Mouse (Mus musculus) CD4-positive, CD25-positive, alpha-beta regulatory T cell, adult 2 months (primary cell): ENCODE measurements around the gene Ltc4s.

ENCODE experiments used
- DNase-seq: peaks from one replicate; pipeline ENCODE4 v3.0.0-alpha.2; 2012; ENCODE audit warnings: low read depth, low spot score

The Ltc4s gene

DNA sequence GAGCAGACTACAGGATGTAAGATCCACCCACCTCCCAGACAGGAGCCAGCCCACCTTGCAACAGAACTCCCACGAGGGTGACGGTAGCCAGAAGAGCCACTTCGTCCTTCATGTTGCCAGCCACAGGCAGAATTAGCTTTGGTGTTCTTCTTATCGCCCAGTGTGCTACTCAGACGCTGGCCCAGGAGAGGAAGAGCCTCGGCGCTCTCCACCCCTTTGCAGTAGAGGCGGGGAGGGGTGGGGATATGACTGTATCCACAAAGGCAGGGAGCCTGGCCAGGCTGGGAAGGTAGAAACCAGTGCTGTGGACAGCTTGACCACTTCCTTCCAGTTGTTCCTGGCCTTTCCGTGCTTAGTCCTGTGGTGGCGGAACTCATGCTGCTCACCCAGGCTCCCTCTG is at the start of gene Ltc4s:
Gene Ltc4s (minus strand): TSS at position 293 of the 400 bp plus-strand sequence.
- DNase-seq = no peak

DNA sequence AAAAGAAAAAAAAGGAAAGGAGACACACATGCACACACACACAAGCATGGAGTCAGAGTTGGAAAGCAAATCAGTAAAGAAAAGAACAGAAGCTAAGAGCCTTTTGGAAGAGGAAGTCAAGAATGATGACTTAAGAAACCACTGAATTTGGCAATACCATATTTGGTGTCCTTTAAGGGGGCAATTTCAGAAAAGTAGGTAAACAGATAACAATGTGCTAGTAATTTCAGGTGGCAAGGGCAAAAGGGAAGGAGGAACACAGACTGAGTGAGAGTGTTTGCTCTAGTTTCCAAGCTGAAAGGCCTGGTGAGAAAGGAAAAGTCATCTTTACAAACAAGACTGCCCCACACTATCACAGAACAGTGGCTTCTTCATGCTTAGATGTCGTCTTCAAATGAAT is 48.0 kb upstream of the Ltc4s start:
- no peak for DNase-seq

DNA sequence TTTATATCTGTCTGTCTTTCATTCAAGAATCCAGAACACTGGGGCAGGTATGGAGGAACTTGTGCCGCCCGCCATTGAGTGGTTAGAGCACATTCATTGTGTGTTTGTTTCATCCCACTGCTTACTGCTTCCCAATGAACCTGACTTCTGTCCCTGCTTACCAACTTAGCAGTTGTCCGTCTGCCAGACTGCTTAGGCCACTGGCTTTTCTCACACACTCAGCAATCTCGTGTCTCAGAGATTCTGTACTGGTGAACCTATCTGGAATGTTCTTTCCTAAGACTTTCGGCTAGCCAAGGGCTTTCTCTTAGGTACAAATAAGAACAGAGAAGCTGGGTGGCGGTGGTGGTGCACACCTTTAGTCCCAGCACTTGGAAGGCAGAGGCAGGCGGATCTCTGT is 47.3 kb upstream of the Ltc4s start:
- DNase-seq = no peak

DNA sequence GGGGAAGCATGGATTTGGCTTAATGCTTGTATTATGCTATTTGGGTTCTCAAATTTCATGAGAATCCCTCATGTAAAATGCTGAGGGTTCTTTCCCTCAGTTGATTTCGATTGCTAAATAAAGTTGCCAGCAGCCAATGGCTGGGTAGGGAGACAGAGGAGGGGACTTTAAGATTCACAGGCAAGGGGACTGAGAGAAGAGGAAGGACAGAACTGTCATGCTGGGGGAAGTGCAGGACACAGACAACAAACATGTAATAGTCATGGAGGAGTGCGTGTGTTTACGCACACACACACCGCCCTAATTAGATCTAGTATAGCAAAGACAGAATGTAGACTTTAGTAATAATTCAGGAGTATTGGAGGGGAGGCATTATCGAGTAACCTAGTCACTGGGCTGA is 46.8 kb upstream of the Ltc4s start:
- no peak for DNase-seq

DNA sequence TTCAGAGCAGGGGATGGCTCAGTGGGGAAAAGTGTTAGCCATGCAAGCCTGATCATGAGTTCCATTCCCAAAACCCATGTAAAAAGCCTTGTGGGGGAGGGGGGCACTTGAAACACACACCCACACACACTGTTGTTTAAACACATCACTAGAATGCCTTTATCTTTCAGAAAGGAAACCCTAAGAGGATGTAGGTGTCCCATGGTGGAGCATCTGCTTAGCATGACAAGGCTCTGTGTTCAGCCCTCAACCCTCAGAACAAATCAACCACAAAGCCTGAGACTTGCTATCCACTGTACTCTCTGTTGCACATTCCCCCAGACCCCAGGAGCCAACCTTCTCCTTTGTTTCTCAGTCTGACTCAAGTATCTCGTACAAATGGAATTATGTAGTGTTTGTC is 41.6 kb upstream of the Ltc4s start:
- no peak for DNase-seq

DNA sequence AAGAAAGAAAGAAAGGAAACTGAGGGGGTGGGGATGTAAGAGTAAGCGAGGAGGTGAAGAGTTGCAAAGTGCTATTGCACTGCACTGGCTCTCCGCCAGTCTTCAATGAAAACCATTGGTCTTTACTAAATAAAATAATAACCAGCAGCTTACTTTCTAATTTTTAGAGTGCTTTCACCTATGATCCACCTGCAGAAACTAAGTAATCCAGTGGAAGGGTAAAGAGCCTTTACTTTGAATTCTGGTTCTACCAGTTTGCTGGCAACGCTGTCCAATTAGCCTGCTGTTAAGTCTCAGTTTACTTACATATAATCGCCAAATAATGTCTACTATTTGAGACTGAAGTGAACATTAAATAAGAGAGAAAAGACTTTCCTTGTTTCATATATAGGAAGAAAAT is 40.6 kb upstream of the Ltc4s start:
- DNase-seq = no peak

DNA sequence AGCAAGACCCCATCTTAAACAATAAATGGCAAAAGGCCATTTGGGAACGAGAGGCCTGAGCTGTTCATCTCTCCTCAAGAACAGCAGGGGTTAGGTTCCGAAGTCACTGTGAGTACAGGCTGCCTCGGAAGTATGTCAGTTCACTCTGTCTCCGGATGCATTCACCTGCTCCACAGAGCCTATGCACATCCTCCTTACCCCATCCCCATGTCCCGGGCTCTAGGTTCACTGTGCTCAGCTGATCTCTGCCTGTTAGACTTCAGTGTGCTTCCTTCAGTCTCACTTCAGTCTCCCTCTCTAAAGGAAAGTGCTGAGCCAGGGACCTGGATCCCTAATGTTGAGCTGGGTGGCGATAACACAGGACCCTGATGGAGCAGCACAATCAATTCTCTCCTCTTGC is 39.3 kb upstream of the Ltc4s start:
- no peak for DNase-seq

DNA sequence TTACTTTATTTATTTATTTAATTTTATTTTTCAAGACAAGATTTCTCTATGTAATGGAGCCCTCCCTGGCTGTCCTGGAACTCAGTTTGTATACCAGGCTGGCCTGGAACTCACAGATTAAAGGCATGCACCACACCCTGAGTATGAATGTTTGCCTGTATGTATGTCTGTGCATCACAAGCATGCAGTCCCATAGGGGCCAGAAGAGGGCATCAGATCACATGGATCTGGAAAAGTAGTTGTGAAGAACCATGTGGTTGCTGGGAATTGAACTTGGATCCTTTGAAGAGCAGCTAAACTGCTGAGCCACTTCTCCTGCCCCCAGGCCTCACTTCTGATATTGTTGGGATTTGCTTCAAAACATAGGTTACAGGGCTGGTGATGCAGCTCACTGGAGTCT is 38.6 kb upstream of the Ltc4s start:
- no peak for DNase-seq

DNA sequence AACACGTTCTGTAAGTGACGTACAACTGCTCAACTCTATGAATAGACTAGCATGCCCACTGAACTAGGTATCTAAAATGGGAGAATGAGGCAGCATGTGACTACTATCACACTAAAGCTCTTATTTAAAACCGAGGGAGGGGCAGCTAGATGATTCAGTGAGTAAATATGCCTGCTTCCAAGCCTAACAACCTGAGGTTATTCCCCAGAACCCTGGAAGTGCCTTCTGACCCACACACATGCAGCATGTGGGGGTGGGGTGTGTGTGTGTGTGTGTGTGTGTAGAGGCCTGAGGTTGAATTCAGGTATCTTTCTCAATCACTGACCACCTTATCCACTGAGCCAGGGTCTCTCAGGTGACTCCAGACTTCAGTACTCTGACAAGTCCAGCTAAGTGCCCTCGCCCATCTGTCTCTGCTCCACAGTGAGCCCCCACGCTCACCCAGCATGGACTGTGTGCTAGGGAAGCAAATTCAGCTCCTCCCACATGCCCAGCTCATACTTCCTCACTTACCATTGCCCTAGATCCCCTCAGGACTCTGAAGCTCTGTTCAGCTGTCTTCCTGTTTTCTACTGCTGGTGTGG is 37.2 kb upstream of the Ltc4s start:
- DNase-seq = no peak

DNA sequence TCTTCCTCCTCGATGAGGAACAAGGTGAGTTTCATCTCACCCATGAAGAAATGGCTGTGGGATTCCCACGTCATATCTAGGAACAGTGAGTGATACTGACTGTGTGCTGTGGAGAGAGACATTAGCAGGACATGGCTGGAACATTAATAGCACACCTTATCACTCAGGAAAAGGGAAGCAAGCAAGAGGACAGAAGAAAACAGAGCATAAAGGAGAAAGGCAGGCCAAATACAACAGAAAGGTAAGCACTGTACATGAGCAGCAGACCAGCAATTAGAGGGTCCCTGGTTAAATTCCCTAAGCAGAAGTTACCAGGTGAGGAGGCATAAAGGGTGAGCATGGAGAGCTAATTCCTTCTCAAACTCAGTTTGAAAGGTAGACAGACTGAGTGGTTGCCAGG is 36.7 kb upstream of the Ltc4s start:
- DNase-seq = no peak

DNA sequence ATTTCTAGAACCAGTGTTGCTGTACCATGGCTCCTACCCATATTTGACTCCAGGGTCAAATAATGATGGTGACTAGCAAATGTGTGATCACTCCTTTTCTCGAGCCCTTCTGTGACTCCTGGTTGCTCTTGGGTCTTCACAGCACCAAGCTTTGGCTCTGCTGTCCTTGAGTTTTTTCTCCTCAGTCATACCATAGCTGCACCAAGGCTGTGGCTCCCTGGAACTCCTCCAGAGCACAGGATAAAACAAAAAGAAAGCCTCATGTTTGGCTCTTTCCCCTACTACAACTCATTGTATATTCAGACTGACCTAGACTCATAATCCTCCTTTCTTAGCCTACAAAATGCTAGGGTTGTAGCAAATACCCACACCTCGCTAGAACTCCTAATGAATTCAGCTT is 34.4 kb upstream of the Ltc4s start:
- no peak for DNase-seq

DNA sequence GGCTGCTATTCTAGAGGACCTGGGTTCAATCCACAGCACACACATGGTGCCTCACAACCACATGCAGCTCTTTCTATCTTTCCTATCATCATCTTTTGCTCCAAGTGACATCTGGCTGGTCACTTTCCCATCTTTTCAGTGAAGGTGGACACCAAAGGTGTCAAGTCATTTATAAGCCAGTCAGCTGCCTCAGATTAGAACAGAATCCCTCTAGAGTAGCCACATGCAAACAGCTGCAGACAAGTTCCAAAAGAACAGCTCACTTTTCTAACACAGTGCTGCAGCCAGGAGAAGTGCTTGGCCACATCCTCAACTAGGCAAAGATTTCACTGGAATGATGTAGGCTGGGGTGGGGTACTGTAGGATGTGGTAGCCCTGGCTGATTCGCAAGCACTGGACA is 31.5 kb upstream of the Ltc4s start:
- no peak for DNase-seq

DNA sequence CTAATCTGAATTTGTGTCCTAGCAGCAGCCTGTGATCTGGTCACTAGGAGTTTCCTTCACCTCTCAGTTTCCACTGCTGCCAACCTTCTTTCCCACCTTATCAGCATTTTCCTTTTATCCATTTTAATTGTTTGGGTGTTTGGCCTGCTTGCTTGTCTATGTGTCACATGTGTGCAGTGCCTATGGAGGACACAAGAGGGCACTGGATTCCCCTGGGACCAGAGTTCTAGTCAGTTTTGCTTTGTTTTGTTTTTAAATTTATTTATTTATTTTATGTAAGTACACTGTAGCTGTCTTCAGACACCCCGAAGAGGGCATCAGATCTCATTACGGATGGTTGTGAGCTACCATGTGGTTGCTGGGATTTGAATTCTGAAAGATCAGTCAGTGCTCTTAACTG is 30.7 kb upstream of the Ltc4s start:
- peak; percentile 60 for DNase-seq

DNA sequence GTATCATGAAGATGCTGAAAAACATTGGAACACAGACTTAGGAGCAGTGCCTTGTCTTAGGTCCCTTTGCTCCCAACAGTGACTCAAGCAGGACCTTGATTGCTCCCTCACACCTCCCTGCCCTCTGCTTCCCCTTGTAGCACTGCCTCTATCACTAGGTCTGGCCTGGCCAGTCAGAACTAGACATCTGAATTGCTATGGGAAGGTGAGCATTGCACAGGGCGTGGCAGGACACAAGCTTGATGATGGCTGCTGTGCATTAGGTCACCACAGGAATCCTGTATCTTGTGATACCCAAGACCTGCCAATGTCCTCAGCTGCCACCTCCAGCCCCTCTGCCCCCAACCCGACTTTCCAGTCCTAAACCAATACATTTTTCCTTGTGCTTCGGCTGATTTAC is 28.6 kb upstream of the Ltc4s start:
- no peak for DNase-seq

DNA sequence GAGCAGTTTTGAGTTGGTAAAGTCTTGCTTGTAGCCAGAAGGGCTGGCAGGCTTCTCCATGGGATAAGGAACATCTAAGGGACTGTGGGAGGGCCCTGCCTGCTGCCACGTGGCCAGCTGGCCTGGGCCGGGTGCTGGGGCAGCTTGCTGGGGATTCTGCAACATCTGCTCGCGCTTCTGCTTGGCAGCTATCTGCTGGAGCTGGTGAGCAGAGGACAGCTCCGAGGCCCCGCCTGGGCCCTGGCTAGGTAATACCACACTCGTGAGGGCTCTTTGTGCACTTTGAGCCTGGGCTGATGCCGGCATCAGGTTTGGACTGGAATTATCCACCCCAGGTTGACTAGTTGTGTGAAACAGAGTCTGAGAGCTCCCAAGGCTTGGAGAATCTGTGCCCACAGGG is 27.5 kb upstream of the Ltc4s start:
- no peak for DNase-seq

DNA sequence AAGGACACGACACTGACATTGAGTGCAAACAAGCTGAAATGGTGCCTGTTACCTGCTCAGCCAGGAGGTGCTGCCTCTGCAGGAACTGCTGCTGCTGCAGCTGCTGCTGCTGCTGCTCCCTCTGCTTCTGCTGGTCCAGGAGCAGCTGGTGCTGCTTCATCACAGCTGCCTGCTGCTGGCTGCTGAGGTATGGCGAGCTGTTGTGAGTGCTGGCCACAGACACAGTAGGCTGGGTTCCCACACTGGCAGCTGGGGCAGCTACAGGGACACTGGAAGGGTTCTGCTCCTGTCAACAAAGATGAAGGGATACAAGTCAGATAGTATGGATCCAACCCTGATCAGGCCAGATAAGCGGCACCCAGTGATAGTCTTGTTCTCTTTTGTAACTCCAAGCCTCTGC is 24.8 kb upstream of the Ltc4s start:
- no peak for DNase-seq

DNA sequence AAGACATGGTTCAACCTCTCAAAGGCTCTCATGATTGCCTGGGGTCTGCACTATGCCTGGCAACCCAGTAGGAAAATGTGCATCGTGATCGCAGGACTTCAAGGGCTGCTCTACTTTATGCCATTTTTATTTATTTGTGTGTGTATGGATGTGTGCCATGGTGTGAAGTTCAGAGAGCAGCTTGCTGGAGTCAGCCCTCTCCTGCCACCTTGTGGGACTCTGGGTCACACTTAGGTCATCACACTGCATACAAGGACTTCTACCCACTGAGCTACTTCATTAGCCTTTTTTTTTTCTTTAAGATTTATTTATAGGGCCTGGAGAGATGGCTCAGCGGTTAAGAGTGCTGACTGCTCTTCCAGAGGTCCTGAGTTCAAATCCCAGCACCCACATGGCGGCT is 23.6 kb upstream of the Ltc4s start:
- DNase-seq = peak; percentile 35

DNA sequence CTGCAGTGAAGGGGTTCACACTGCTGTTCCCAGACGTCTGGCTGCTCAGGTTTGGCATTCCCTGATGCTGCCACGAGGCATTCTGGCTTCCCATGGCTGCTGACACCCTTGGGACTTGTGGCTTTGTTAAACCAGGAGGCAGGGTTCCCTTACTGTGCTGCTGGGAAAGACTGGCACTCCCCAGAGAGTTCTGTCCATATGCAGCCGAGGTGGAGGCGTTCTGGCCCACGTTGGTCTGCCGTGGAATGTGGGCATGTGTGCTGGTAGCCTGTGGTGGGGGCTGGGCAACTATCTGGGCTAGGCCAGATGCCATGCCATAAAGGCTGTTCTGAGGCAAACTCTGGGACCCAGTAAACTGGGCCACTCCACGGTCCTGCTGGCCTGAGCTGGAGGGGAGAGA is 19.9 kb upstream of the Ltc4s start:
- DNase-seq = no peak

DNA sequence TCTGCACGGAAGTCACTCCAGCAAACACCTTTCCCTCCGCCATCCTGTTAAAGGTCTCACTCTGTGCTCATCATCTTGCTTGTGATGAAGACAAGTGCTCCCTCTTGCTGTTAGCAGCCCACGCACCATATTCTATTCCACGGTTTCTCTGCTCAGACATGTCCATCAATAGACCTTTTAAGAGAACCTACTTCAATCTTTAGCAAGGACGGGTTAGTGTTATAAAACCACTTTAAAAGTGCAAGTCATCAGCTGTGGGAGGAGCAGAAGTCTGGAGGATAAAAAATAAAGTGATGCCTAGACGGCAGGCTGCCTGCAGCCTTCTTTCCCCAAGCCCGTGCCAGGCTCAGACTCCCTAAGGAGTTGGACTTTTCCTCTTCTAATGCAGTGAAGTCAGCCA is 18.2 kb upstream of the Ltc4s start:
- no peak for DNase-seq

DNA sequence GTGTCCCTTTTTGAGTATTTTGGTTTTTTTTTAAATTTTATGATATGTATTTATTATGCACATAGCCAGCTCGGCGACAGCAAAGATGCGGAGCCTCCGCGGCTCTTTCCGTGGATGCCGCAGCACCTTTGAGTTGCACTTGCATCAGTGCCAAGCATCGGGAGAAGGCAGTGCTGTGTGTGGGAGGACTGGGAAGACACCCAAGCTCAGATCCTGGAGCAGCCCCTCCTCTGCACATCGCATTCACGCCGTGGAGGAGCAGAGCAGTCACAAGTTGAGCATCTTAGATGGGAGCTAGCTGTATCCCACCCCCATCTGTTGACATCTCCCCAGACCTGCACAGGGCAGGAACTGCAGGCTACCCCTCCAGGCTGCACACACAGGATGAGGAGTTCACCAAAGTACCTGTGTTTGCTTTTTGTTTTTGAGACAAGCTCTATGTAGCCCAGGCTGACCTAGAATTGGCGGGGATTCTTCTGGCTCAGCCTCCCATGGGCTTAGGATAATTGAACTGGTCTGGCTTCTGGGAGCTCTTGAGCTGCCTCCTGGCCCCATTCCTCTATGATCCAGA is 15.7 kb upstream of the Ltc4s start:
- no peak for DNase-seq

DNA sequence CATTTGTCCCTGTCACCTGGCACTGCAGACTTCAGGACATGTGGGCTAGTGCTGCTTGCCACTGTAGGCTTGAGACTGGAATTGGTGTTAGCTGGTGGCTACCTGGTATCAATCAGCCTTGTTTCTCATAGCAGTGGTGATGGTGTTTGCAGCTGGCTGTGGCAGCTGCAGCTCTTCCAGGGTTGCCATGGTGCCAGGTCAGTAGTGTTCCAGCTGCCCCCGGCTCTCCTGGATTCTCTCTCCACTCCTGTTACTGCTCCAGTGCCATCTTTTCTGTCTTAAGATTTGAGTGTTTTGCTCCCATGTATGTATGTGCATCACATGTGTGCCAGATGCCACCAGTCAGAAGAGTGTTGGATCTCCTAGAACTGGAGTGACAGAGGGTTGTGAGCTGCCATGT is 15.0 kb upstream of the Ltc4s start:
- no peak for DNase-seq

DNA sequence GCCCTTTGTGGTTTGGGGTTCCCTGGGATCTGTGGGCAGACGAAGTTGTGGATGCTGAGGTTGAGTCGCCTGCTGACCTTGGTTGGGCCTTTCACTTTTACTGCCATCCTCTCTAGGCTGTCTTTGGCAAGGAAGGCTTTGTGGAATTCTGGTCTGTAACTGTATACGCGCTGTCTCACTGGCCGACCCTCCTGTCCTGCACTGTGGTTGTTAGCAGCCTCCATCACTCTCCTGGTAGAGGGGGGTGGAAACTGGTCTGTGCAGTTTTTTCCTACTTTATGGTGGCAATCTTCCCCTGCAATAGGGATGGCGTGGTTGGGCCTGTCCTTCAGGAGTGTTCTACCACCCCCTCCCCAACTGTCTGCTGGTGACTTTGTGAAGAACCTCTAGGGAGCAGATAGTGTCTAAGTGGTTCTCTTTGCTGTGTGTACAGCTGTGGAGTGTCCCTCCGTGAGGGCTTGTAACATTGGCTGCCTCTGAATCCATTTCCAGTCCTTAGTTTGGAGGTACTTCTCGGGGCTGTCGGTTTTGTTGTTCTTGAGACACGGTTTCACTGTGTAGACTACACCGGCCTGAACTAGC is 14.4 kb upstream of the Ltc4s start:
- no peak for DNase-seq

DNA sequence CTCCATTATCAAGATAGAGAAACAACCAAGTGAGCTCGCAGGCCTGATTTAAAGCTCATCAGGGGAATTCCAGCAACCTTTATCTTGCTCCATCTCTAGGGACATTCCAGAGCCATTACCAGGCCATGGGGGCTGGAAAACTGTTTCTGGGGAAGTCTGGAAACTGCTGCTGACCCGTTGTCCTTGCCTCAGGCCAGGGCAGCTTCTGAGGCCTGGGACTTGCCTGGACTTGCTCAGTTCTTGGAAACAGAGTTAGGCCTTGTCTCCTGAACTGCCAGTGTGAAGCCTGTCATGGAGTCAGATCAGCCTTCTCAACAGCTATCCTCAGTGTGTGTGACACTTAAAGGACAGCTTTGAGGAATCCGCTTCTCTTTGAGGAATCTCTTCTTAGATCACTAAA is 13.8 kb upstream of the Ltc4s start:
- DNase-seq = no peak
